Mouse (Mus musculus): ENCODE measurements around the gene Slc31a2. TPM values are rescaled to one million over a fixed set of nuclear protein-coding genes. Genes with fewer than 3 reads are reported as not detected.

Slc31a2 gene
- total and polyA plus RNA-seq, 3 experiments: 6.2 to 8.6 (median 6.9) TPM

- no peak for DNase-seq (ENCODE audit: extremely low read depth)
- no peak overlapping the region for H3K27ac ChIP-seq (ENCODE audit: insufficient read depth, low read depth)
- dilution Hi-C loops (cut with MboI; ENCODE audit: extremely low pct_ligation_motif_present, extremely low pct_unique_long_range_greater_than_20kb, low sequenced_read_pairs) (no loop called here), in situ Hi-C loops (cut with MboI; ENCODE audit: low pct_ligation_motif_present, low pct_unique_long_range_greater_than_20kb, low sequenced_read_pairs) (no loop called here)
- H3K9ac ChIP-seq (ENCODE audit: insufficient read depth, low read depth): no peak overlapping the region
- peaks cover 31 to 75% of the 10 kb centered on the region in 2 experiments for H3K36me3 ChIP-seq (replicated peaks in 1 of 2; ENCODE audit: control insufficient read depth in 1 of 2, insufficient read depth in 1 of 2, low read length in 1 of 2)
- H3K4me1 ChIP-seq (ENCODE audit: control insufficient read depth in 1 of 2, insufficient read depth in 2 of 2): peaks cover 14 to 58% of the 10 kb centered on the region in 2 experiments
- H3K79me2 ChIP-seq (replicated peaks; ENCODE audit: control insufficient read depth, extremely low read depth, insufficient read depth, poor library complexity, severe bottlenecking): no peaks in the 10 kb centered on the region
- H3K4me2 ChIP-seq (ENCODE audit: insufficient read depth, low read depth, poor library complexity, severe bottlenecking): no peak overlapping the region
- H3K4me3 ChIP-seq (replicated peaks in 1 of 3; ENCODE audit: low read depth in 2 of 3, low read length in 2 of 3, poor library complexity in 1 of 3): no peak overlapping the region
- H3K9me3 ChIP-seq (replicated peaks; ENCODE audit: low read length): no peaks in the 10 kb centered on the region
- TF ChIP-seq HCFC1 (IDR thresholded peaks at IDR 0.05; ENCODE audit: low read depth, low read length): no peak
- no peak for TF ChIP-seq MAZ (IDR thresholded peaks at IDR 0.05; ENCODE audit: low read depth, low read length)
- no peak for TF ChIP-seq MXI1 (IDR thresholded peaks at IDR 0.05; ENCODE audit: low read depth, low read length)
- TF ChIP-seq ZMIZ1 (IDR thresholded peaks at IDR 0.05; ENCODE audit: low read depth, low read length): no peak
- TF ChIP-seq USF2 (conservative IDR thresholded peaks at IDR 0.05; ENCODE audit: low read depth, low read length): no peak
- TF ChIP-seq CHD2 (IDR thresholded peaks at IDR 0.05; ENCODE audit: low read length): no peak
- TF ChIP-seq JUND (conservative IDR thresholded peaks at IDR 0.05; ENCODE audit: low read depth, low read length): no peak
- TF ChIP-seq ELF1 (IDR thresholded peaks at IDR 0.05; ENCODE audit: low read depth, low read length): no peak
- no peak for TF ChIP-seq POLR2AphosphoS2 (IDR thresholded peaks at IDR 0.05; ENCODE audit: low read depth, low read length)
- no peaks in the 10 kb centered on the region for H3K27me3 ChIP-seq (replicated peaks)
These were observed 30.3 kb downstream of the Slc31a2 start for GRCm38 (mm10) chr4:62292461-62293180.

DNA sequence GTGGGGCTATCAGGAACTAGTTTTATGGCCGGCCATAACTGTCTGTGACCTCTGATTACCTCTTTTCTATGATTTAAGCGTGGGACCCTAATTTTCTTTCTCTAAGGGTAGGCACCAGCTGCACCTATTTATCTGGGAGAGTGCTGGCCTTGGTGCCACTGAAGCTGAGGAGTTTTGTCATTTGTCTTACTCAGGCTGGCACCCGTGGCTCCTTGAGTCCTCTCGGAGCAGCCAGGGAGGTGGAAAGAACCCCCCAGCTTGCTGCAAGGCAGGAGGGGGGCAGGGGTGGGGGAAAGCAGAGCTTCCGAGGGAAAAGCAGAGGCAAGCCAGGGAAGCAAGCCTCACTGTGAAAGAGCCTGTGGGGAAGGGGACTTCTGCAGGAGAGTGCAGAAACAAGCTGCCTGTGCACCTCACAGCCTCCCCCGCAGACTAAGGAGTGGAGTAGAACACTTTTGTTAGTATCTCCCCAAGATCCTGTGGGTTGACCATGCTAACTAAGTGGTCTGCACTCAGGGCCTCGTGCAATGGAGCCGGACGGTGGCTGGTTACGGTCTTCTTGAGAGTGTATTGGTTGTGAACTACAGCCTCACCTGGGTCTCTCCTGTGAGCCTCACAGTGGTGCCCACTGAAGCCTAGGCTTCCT is 31.0 kb downstream of the Slc31a2 start:
- Histone ChIP-seq H3K4me2 (ENCODE audit: insufficient read depth, low read depth, poor library complexity, severe bottlenecking) (no peak overlapping the region), H3K9ac (ENCODE audit: insufficient read depth, low read depth) (no peak overlapping the region), H3K27ac (ENCODE audit: insufficient read depth, low read depth) (no peak overlapping the region), H3K79me2 (replicated peaks; ENCODE audit: control insufficient read depth, extremely low read depth, insufficient read depth, poor library complexity, severe bottlenecking) (no peaks in the 10 kb centered on the region), H3K4me1 (ENCODE audit: control insufficient read depth in 1 of 2, insufficient read depth in 2 of 2) (peaks cover 12 to 52% of the 10 kb centered on the region in 2 experiments), H3K27me3 (replicated peaks) (no peaks in the 10 kb centered on the region), H3K36me3 (replicated peaks in 1 of 2; ENCODE audit: control insufficient read depth in 1 of 2, insufficient read depth in 1 of 2, low read length in 1 of 2) (peaks cover 37 to 83% of the 10 kb centered on the region in 2 experiments), H3K9me3 (replicated peaks; ENCODE audit: low read length) (no peaks in the 10 kb centered on the region), H3K4me3 (replicated peaks in 1 of 3; ENCODE audit: low read depth in 2 of 3, low read length in 2 of 3, poor library complexity in 1 of 3) (no peak overlapping the region)
- no peak for TF ChIP-seq CHD2 (IDR thresholded peaks at IDR 0.05; ENCODE audit: low read length)
- TF ChIP-seq RAD21 (IDR thresholded peaks at IDR 0.05; ENCODE audit: low read depth, low read length): no peak
- TF ChIP-seq ELF1 (IDR thresholded peaks at IDR 0.05; ENCODE audit: low read depth, low read length): no peak
- TF ChIP-seq ZNF384 (IDR thresholded peaks at IDR 0.05; ENCODE audit: low read depth, low read length): no peak
- no peak for TF ChIP-seq JUN (IDR thresholded peaks at IDR 0.05; ENCODE audit: insufficient read depth, low read depth, low read length)
- no peak for TF ChIP-seq MYC (IDR thresholded peaks at IDR 0.05; ENCODE audit: low read depth, low read length)
- no peak for TF ChIP-seq MAFK (IDR thresholded peaks at IDR 0.05; ENCODE audit: insufficient replicate concordance, low read length)
- no peak for TF ChIP-seq UBTF (IDR thresholded peaks at IDR 0.05; ENCODE audit: low read depth, low read length)
- no peak for TF ChIP-seq E2F4 (IDR thresholded peaks at IDR 0.05; ENCODE audit: insufficient replicate concordance, low read depth, low read length)
- no peak for TF ChIP-seq RCOR1 (conservative IDR thresholded peaks at IDR 0.05; ENCODE audit: low read depth, low read length)
- no peak for TF ChIP-seq GABPA (IDR thresholded peaks at IDR 0.05; ENCODE audit: insufficient replicate concordance, low read depth, low read length)
- no peak for TF ChIP-seq JUND (conservative IDR thresholded peaks at IDR 0.05; ENCODE audit: low read depth, low read length)
- no peak for TF ChIP-seq MAZ (IDR thresholded peaks at IDR 0.05; ENCODE audit: low read depth, low read length)
- TF ChIP-seq MEF2A (IDR thresholded peaks at IDR 0.05; ENCODE audit: borderline replicate concordance, low read depth, low read length): no peak
- TF ChIP-seq POLR2A (IDR thresholded peaks at IDR 0.05; ENCODE audit: low read depth, low read length): no peak
- TF ChIP-seq KAT2A (IDR thresholded peaks at IDR 0.05; ENCODE audit: insufficient replicate concordance, low read length): no peak
- no peak for TF ChIP-seq NELFE (IDR thresholded peaks at IDR 0.05; ENCODE audit: low read depth, low read length)
- TF ChIP-seq ZKSCAN1 (IDR thresholded peaks at IDR 0.05; ENCODE audit: borderline replicate concordance, low read depth, low read length): no peak
- no peak for DNase-seq (ENCODE audit: extremely low read depth)
- in situ Hi-C loops (cut with MboI; ENCODE audit: low pct_ligation_motif_present, low pct_unique_long_range_greater_than_20kb, low sequenced_read_pairs): no loop called here
- dilution Hi-C loops (cut with MboI; ENCODE audit: extremely low pct_ligation_motif_present, extremely low pct_unique_long_range_greater_than_20kb, low sequenced_read_pairs): no loop called here
